Mouse (Mus musculus) ES-Bruce4 (cell line): Measurements from ENCODE around the gene Taf3.

ENCODE experiments used
- CTCF ChIP-seq: IDR thresholded peaks from one replicate; pipeline ENCODE4 v1.8.1; 2011; ENCODE audit warnings: low read depth, low read length
- EP300 ChIP-seq: IDR thresholded peaks from 2 replicates; pipeline ENCODE4 v1.6.1; 2011; ENCODE audit warnings: low read depth, low read length; ENCODE audit not compliant: insufficient read depth
- POLR2A ChIP-seq: IDR thresholded peaks from one replicate; pipeline ENCODE4 v1.8.1; 2011; ENCODE audit warnings: low read length; ENCODE audit not compliant: insufficient read depth

- TF ChIP-seq CTCF (no peak), EP300 (no peak), POLR2A (no peak)
Measured at GRCm38 (mm10) chr2:9965608-9966007, 82.8 kb downstream of the Taf3 start.
